Mouse (Mus musculus) embryonic facial prominence, embryonic 13.5 days (tissue): Measurements from ENCODE around the gene Gm28827. TPM values are rescaled to one million over a fixed set of nuclear protein-coding genes. Genes with fewer than 3 reads are reported as not detected.
"Not testable (repeated sequence)": the region's sequence is repeated elsewhere in the genome, so short reads cannot be mapped to it uniquely, and the experiment has no call there.

ENCODE experiments used
- ATAC-seq: fragments of 200-750 bp; cut with Nextera tagmentation; 2 replicates; pipeline ENCODE4 v1.8.0; 2017; ENCODE audit warnings: low read depth; ENCODE audit not compliant: insufficient number of reproducible peaks, insufficient read depth, low FRiP score, low TSS enrichment
- H3K27ac ChIP-seq: fragments of 300-500 bp; sonication (generic); 2 replicates; pipeline ENCODE4 v1.5.1; 2015; ENCODE audit warnings: moderate library complexity, mild to moderate bottlenecking, inconsistent platforms
- H3K27me3 ChIP-seq: fragments of 300-500 bp; sonication (generic); 2 replicates; pipeline ENCODE4 v1.6.1; 2015; ENCODE audit warnings: mild to moderate bottlenecking, inconsistent platforms
- H3K36me3 ChIP-seq: fragments of 300-500 bp; sonication (generic); 2 replicates; pipeline ENCODE4 v1.6.1; 2015; ENCODE audit warnings: mild to moderate bottlenecking, inconsistent platforms
- H3K4me1 ChIP-seq: fragments of 300-500 bp; sonication (generic); 2 replicates; pipeline ENCODE4 v1.6.1; 2015; ENCODE audit warnings: inconsistent platforms
- H3K4me2 ChIP-seq: fragments of 300-500 bp; sonication (generic); 2 replicates; pipeline ENCODE4 v1.6.1; 2015; ENCODE audit warnings: moderate library complexity, mild to moderate bottlenecking, inconsistent platforms
- H3K4me3 ChIP-seq: fragments of 300-500 bp; sonication (generic); 2 replicates; pipeline ENCODE4 v1.5.1; 2015; ENCODE audit warnings: mild to moderate bottlenecking, inconsistent platforms
- H3K9ac ChIP-seq: fragments of 300-500 bp; sonication (generic); 2 replicates; pipeline ENCODE4 v1.6.1; 2015; ENCODE audit warnings: mild to moderate bottlenecking, inconsistent platforms
- H3K9me3 ChIP-seq: fragments of 300-500 bp; sonication (generic); 2 replicates; pipeline ENCODE4 v1.6.1; 2016; ENCODE audit warnings: inconsistent platforms
- WGBS: fragments of 180-500 bp; shearing (Covaris S2); methylation state at CpG from one replicate; pipeline ENCODE4 v1.1.7; 2015; ENCODE audit warnings: mixed read lengths; 5-methylcytosine and 5-hydroxymethylcytosine counted together
- polyA plus RNA-seq: library from polyadenylated mRNA; unstranded; fragments of >200 nt; fragmentation: Nextera tagmentation; extraction: Ambion mirVana; gene quantifications from 2 replicates; pipeline ENCODE4 v1.2.1, GENCODE M21; 2015

The Gm28827 gene
- not detected in 2 replicates for polyA plus RNA-seq

DNA sequence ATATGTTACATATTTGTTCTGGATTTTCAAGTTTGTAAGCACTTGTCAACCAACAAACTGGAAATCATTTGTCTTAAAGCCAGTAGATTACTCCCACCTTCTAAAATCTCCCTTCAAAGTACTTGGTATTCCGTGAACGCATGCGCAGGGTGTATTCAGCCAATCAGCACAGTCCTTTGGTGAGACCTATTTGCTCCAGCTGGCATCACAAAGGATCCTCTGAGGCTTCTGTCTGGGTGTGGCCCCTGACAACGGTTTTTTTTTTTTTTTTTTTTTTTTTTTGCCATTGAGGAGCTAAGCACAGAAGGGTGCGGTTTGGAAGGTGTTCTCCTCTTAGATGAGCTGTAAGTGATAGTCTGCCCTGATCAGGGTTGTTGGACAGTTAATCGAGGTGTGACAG, at the start of gene Gm28827:
Gm28827 (plus strand) TSS at position 301 of the 400 bp plus-strand sequence.
- H3K4me3 ChIP-seq, H3K27me3 ChIP-seq, H3K4me2 ChIP-seq, H3K4me1 ChIP-seq, H3K9ac ChIP-seq, ATAC-seq, H3K36me3 ChIP-seq, H3K27ac ChIP-seq, H3K9me3 ChIP-seq: not testable (repeated sequence)
- WGBS: no CpG with 5 or more reads among the region's 6 CpGs
